Mouse (Mus musculus) megakaryocyte, adult 5-6 weeks (primary cell): ENCODE results near the gene Hmgb2. TPM values are rescaled to one million over a fixed set of nuclear protein-coding genes. Genes with fewer than 3 reads are reported as not detected.

Experiments used
- ATAC-seq: 2 replicates; pipeline ENCODE4 v1.8.0; 2016; ENCODE audit warnings: mild to moderate bottlenecking, inconsistent platforms; ENCODE audit not compliant: poor library complexity, severe bottlenecking
- total RNA-seq, 2 experiments: library from RNA; stranded (forward) in 1 of 2; stranded (reverse) in 1 of 2; fragments of 153-499, 151-499 nt in 1 of 2; fragments of 221-1000, 200-1000 nt in 1 of 2; gene quantifications; 2 replicates each; pipeline versions ENCODE4 v1.2.3 to v1.2.4; 2015 to 2017

Hmgb2 gene
- total RNA-seq, 2 experiments from 2014 or later, result 684 to 753 TPM

DNA sequence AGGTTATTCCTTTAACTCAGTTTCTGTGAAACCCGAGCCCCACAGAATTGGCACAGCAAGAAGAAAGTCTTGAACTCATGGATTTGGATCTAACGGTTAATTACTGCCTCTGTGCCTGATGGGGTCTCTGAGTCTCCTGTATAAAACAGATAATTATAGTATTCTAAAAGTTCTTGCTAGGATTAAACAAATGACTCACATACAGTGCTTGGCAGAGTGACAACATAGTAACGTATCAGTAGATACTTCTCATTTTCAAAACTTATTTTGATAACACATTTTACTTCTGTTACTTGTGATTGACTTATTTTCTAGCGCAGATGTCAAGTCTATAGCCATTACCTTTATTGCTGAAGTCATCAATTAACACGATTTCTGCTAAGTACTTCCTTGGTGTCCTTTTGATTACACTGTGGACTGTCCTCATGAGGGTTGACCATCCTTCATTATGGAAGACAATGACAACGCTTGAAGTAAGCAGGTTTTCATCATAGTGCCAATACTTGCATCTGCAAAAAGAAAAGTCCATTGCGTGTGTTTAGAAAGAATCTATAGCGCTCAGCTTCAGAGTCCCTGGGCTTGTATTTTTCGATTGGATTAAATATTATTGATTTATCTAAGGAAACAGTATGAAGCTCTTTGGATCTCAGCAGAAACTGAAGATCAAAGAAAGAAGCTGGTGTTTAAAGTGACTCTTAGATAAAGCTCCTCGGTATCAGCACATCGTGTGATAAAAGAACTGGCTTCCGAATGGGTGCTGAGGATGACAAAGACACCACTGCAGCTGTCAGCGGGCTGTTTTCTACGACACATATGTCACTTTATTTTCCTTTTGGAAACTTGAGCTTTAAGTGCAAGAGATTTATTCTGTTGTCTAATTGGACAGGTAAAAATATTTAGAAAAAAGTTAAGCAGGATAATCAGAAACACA, 40.7 kb downstream of the Hmgb2 start:
- ATAC-seq, result no peak

DNA sequence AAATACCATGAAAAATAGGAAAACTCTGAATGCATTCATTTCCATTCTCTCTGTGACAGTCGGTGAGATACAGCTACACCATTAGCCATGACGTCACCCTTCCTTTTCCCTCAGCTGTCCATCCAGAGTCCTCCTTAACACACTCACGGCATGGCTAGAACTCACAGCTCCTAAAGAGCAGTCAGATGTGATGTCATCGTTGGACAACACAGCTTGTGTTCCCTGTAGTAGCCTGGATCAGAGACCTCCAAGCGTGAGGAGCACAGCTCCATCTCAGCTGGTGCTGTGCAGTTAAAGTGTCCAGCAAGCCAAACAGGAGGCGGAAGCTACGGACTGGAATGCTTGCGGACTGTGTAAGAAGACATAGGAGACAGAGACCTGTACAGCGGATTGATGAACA, 49.2 kb downstream of the Hmgb2 start:
- ATAC-seq, result no peak

DNA sequence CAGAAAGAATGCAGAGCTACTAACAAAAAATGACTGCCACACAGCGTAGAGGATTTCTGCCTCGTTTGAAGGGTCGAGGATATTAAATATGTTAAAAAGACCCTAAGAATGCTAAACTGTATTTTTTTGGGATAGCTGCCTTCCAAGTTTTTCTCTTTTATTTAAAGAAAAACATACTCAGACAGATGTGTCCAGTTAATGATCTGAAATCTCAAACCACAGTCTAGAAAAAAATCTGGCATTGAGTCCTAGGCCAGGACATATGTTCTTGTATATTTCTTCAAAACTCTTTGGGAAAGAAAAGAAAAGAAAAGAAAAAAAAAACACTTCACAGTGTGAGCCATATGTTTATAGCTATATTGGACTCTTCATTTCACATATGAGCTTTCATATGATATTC, 51.0 kb downstream of the Hmgb2 start:
- no peak for ATAC-seq

DNA sequence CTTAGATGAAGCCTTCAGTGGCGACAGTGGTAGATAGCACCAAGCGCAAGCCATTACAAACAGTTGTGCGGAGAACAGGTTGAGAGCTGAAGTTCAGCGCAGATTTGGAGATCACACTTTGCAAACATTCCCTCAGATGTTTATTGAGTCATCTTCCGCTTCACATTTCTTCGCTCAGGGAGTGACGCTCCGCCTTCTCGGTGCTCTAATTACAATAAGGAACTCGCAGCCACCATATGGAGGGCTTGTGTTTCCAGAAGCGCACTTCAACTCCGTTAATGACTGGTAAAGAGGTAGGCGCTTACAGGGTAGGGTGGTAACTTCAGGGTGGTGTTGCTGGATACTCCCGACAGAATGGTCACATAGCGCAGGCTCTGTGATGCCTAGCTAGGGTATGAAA, 52.0 kb downstream of the Hmgb2 start:
- ATAC-seq, result no peak

DNA sequence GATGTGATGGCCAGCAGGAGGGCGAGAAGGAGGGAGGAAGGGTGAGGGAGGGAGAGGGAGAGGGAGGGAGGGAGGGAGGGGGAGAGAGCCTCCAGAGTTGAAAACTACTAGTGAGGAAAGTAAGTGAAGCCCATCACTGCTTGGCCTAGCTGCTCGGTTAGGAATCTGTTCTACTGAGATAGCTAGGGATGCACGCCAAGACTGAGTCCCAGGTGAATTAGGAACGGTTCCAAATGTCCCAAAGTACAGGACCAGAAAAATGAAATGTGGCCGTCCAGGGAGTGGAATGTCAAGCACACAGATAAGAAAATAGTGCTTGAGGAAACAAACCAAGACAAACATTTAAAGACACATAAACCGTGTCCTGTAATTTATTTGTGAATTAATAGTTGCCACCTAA, 53.3 kb downstream of the Hmgb2 start:
- no peak for ATAC-seq

Other genes starting within 250 kb of the Hmgb2 start
- gene Hand2, start 190.9 kb upstream of the Hmgb2 start, total RNA-seq (2015), result not detected in 2 replicates
- gene Hand2, start 190.9 kb upstream of the Hmgb2 start, total RNA-seq (2017), result not detected in 2 replicates
- gene Scrg1, start 56.0 kb upstream of the Hmgb2 start, total RNA-seq (2015), result 16.7 and 27.0 TPM in 2 replicates
- gene Scrg1, start 56.0 kb upstream of the Hmgb2 start, total RNA-seq (2017), result 2.2 and 10.8 TPM in 2 replicates
- gene Sap30, start 24.0 kb upstream of the Hmgb2 start, total RNA-seq (2015), result 85.2 and 101 TPM in 2 replicates
- 144 and 145 TPM in 2 replicates for gene Sap30, start 24.0 kb upstream of the Hmgb2 start, total RNA-seq (2017)
- gene Galnt7, start 141.1 kb downstream of the Hmgb2 start, total RNA-seq (2015), result 12.3 and 16.4 TPM in 2 replicates
- gene Galnt7, start 141.1 kb downstream of the Hmgb2 start, total RNA-seq (2017), result 13.0 and 18.1 TPM in 2 replicates